Mouse (Mus musculus) urinary bladder, adult 18-20 months (tissue): ENCODE measurements around the gene 1700011L22Rik.
A peak's percentile ranks its signal among the peaks of the same experiment; 100 is the strongest.

Experiments used
- DNase-seq, 2 experiments: peaks; one replicate each; pipeline ENCODE4 v3.0.0; 2022; ENCODE audit warnings: low spot score in 2 of 2, mixed read lengths in 2 of 2

Gene 1700011L22Rik

DNA sequence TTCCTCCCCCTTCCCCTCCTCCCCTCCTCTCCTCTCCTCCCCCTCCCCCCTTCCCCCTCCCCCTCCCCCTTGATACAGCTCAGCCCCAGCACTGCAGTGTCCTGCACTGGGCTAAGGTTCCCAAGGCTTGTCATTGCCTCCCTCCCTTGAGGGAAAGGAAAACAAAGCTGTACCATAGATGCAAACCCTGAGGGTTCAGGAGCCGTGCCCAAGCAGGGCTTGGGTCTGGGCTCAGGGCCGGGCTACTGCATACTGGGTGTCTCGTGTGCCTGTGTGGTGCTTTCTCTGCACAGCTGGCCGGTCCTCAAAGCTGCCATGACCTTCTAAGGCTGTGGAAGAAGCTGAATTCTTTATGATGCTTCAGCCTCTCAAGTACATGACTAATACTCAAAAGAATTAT lies 74.8 kb downstream of the 1700011L22Rik start:
- DNase-seq = no peak

DNA sequence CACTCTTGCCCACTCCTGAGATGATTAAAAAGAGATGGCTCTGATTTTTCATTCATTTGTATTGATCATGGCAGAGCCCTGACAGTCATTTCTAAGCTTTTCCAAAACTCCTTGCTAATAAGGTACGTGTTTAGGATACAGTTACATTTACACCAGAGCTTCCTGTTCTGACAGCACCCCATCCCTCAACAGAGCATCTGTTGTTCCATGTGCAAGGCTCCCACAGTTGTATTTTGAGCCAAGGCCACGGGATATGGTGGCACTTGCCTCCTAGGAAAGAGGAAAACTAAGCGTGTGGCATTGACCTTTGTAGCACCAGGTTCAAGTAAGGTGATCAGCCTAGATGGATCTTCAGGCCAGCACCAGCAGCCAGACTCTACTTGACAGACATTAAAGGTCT lies 83.1 kb downstream of the 1700011L22Rik start:
- no peak for DNase-seq

DNA sequence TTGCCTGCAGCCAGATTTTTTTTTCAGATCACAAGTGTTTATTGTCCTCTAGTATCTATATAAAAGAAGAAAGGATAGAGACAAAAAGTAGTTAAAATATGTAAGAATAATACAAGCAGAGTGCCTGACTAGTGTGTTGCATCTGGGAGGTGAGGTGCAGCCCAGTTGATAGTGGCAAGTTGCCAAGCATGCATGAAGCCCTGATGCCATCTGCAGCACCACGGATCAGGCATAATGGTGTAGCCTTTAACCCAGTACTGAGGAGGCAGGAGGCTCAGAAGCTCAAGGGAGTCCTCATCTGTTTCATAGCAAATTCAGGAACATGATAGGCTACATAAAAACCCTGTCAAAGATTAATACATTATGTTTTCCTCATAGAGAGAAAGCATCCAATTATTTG lies 84.0 kb downstream of the 1700011L22Rik start:
- no peak for DNase-seq

DNA sequence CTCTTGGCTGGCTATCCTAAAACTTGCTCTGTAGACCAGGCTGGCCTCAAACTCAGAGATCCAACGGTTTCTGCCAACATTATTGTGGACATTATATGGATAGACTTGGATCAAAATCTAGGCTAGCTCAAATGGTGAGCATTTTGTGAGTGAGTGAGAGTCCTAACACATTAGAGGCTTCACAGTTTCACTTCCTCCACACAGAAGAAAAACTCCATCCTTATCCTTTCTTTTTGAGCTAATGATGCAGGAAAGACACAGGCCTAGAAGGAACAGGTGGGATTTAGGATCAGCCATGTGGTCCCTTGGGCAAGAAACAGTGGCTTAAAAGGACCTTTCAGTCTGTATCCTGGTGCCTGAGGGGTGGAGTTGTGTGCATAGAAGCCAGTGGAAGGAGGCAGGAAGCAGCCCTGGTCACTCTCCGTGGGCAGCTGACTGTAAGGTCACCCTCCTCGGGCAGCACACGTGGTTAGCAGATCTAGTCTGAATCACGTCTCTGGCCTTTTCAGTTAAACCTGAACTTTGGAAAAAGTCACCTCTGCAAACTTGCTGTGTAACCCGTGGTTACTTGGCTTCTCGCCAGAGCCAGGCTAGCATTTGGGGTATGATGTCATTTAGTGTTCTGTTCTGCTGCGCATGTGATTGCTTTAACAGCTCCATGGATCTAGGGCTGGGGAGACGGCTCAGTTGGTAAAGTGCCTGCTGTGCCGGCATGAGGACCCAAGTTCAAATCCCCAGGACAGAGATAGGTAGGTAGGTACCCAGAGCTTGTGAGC lies 85.6 kb downstream of the 1700011L22Rik start:
- DNase-seq = peak; percentile 51 to 71

DNA sequence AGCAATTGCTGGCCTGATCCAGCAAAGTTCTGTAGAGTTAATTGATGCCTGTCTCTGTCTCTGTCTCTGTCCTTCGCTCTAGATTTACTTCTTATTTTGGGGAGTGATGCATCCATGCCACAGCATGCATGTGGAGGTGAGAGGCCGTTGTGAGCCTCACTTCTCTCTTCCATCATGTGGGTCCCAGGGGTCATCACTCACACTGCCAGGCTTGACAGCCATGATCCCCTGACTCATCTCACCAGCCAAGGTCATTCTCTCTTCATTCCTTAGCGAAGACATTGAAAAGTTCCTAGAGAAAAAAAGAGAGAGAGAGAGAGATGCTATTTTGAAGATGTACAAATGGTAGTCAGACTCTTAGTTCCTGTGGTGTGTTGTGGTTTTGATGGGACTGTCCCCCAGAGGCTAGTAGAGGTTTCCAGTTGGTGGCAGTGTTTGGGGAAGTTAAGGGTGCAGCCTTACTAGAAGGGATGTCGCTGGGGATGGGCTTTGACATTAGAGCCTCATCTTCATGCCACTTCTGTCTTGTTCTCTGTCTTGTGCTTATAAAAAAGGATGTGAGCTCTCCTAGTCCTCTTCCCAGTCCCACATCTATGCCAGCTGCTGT lies 87.1 kb downstream of the 1700011L22Rik start:
- DNase-seq = no peak
